Mouse (Mus musculus) G1E-ER4 (cell line): ENCODE results near the gene Sgpl1. TPM values are rescaled to one million over a fixed set of nuclear protein-coding genes. Genes with fewer than 3 reads are reported as not detected.

Experiments used
- GATA1 ChIP-seq: IDR thresholded peaks from one replicate; pipeline ENCODE4 v1.8.0; 2012; ENCODE audit warnings: low read length, inconsistent platforms
- polyA plus RNA-seq: library from polyadenylated mRNA; stranded (reverse); fragments of >175 nt; gene quantifications from 2 replicates; pipeline ENCODE4 v1.2.3, GENCODE M21; 2012

The Sgpl1 gene
- polyA plus RNA-seq, result not detected in 2 replicates

DNA sequence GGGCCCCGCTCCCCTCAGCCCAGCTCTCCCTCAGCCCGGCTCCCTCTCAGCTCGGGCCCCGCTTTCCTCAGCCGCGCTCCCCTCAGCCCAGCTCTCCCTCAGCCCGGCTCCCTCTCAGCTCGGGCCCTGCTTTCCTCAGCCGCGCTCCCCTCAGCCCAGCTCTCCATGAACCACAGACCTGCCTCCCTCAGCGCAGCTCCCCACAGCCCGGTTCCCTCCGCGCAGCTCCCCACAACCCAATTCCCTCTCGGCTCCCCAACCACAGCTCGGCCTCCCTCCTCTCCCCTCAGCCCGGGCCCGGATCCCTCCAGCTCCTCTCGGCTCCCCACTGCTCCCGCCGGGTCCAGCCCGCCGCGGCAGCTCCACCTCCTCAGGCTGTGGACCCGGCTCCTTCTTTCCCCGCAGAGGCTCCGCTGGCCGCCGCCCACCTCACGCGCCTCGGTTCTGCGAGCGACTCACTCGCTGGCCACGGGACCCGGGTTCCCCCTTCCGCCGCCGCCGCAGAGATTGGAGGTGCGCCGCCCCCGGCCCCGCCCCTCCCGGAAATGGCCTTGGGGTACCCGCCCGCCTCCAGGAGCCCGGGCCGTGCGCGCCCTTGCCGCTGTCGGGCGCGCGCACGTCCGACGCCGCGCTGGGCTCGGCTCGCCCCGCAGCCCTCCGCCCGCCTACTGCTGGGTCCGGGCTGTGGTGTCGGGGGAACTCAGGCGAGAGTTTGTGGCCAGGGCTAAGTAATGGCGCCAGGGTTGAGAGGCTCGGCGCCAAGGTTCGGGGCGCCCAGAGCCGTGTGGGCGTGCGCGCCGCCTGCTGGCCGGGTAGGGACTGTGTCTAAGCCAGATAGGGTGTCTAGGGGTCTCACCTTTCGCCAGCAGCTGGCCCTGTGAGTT is at the start of gene Sgpl1:
Gene Sgpl1, minus strand, starts transcription at position 547 of the 884 bp plus-strand sequence.
- TF ChIP-seq GATA1, result no peak

DNA sequence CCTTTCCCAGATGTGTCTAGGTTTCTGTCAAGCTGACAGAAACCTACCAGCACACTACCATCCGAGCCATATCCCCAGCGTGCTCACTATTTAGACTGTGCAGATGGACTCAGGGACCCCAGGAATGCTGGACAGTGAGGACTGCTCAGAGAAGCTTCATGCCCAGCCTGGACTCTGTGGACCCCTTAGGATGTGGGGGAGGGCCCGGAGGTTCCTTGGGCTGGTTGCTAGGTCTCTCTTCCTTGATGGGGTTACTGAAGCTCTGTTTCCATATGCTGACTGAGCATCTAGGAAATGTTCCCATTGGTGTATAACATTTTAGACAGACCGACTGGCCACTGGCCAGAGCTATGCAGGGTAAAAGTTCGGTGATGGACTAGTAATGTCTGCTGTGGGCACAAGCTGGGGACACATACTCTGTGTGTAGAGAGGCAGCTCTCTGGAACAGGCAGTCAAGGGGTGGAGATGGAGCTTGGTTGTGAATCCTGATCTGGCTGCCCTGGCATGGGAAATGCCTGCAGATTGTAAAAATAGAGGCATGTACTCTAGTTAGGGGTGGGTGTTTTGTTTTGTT is 48.3 kb upstream of the Sgpl1 start:
- TF ChIP-seq GATA1, result no peak

DNA sequence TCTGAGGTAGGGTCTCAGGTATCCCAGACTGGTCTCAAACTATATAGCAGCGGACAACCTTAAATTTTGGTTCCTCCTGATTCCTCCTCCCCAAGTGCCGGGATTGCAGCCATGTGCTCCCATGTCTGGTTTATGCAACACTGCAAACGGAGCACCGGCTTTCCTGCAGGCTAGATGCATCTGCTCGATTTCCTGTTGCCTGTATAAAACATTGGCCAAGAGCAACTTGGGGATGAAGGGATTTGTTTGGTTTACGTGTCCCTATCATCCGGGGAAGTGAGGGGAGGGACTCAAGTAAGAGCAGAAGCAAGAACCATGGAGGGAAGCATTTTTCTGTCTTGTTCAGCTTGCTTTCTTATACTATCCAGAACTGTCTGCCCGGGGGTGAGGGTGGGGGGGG is 47.7 kb upstream of the Sgpl1 start:
- no peak for TF ChIP-seq GATA1

DNA sequence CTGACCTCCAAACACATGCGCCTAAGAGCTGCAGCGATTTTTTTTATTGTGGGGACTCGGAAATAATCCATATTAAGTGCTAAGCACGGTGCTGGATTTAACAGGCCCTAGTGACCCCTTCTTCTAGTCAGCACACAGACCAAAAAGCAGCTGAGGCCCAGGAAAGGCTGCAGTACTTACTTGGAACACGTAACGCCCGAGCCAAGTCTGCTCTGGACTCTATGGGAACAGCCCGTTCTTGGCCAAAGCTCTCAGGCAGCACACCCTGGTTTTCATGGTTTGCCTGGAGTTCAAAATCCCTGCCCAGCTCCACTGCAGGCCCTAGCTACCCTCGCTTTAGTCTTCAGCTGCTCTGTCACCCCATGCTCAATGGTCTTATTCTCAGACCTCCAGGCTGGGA is 47.1 kb upstream of the Sgpl1 start:
- TF ChIP-seq GATA1, result no peak

DNA sequence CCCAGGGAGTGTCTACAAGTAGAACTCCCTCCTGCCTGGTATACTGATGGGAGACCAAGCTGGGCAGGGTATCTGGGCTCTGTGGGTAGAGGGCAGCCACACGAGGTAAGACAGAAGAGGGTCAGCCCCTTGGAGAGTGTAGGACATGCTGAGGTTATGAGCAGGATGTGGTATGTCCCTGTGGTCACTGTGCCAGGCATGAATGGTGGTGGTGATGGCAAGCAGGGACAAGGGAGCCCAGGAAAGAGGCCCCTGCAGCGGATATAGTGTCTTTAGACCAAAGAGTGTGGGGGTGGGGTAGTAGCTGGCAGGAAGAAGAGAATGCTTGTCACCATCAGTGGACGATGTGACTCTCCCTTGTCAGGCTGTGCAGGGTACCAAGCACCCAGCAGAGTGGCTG is 40.5 kb upstream of the Sgpl1 start:
- TF ChIP-seq GATA1, result no peak

DNA sequence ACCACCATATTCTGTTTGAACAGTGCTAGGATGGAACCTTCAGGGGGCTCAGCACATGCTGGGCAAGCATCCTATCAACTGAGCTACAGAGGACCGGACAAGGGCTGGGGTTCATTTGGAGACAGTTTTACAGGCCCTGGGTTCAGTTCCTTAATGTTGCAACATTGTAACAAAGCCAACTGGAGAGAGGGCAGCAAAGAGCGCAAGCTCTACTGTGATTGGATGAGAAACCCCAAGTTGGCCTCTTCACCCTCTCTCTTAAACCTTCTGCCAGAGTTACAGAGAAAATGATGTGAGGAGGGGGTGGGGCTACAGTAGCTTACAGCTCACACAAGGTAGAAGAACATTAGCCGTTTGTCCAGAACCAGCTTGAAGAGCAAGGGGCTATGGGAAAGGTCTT is 39.5 kb upstream of the Sgpl1 start:
- TF ChIP-seq GATA1, result no peak

DNA sequence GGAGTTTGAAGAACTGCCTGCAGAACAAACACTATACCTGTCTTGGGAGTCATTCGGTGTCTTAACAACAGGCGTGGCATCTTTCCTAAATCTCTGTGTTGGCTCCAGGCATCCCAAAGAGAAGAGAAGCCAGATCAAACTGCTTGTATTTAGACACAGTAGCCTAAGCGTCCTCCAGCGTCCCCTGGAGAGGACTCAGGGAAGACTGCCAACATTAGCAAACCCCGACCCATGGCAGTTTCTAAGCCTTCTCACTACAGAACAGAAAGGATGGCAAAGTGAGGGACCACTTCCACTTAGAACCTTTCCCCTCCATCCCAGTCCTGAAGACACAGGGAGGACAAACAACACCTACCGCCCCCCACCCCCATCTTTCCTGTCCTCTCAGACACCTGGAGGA is 32.4 kb upstream of the Sgpl1 start:
- no peak for TF ChIP-seq GATA1

DNA sequence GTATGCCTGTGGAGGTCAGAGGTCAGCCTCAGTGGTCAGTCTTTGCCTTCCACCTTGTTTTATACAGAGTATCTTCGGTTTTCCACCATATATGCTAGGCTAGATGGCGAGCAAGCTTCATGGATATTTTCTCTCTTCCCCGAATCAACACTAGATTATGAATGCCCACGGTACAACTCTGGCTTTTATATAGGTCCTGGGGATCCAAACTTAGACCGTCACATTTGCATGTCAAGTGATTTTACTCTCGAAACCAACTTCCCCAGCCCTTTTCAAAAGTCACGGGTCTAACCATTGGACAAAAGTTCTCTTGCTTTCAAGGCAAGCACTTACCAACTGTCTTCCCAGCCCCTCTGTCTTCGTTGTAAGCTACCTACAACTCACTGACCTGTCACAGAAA is 31.2 kb upstream of the Sgpl1 start:
- TF ChIP-seq GATA1, result no peak

DNA sequence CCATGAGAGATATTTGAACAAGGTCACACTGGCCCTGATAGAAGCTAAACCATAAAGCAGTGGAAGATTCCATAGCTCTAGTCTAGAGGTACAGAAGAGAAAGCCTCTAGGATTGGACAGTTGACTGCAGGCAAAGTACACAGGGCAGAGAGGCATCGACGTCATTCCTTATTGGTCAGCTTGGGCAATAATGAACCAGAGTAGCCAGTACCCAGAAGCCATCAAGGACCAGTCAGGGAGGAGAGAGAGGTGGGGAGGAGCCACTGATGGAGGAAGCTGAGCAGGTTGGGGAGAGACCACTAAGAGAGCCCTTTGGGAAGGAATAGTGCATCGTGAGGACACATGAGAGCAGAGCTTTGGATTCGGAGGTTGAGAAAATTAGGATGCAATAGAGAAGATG is 30.2 kb upstream of the Sgpl1 start:
- no peak for TF ChIP-seq GATA1

DNA sequence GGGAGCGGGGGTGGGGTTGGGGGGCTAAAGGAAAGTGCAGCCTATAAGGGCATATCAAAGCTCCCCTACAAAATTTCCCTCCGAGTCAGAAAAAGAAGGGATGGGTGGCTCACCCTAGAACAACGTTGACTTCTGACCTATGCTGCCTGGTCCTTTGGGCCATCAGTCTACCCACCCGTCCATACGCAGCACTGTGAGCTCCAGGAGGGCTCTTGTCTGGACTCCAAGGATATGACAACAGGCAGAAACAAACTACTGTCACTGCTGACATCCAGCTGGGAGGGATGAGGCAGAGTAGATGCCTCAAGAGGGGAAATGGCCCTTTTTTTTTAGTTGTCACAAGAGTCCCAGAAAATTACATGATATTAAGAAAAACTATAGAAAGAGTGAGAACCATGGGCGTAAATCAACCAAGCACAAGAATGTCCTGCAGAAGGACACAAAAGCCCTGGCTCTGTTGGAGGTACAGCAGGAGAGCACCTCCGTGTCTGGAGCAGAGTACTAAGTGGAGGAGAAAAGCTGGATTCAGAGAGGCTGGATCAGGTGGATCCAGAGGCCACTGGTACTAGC is 28.8 kb upstream of the Sgpl1 start:
- TF ChIP-seq GATA1, result no peak

DNA sequence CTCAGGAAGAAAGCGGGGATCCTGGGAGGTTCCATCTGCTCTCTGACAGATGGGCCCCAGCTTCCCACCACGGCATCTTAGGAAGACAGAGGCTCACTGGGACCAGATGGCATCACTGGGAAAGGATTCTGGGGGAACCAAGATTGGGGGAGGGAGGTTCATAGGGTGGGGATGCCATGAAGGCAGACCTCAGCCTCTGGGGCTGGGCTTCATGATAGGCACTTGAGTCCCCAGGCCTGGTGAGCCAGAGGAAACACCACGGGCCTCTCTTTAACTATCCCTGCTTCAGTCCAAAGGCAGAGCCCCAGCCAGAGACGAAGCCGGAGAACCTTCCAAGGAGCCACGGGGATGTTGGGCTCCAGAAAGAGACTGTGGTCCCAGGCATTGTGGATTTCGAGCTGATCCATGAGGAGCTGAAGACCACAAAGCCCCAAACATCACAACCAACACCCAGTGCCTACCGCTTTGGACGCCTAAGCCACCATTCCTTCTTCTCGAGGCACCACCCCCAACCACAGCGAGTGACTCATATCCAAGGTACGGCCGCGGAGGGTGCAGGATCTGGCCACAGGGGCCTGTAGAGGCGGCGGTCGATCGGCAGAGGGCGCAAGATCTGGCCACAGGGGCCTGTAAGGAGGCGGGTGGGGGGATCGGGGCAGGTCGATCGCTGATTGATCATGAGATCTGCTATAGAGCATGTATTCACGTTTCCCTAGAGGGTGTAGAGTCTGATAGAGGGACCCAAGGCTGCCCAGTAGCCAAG is 28.1 kb upstream of the Sgpl1 start:
- no peak for TF ChIP-seq GATA1

DNA sequence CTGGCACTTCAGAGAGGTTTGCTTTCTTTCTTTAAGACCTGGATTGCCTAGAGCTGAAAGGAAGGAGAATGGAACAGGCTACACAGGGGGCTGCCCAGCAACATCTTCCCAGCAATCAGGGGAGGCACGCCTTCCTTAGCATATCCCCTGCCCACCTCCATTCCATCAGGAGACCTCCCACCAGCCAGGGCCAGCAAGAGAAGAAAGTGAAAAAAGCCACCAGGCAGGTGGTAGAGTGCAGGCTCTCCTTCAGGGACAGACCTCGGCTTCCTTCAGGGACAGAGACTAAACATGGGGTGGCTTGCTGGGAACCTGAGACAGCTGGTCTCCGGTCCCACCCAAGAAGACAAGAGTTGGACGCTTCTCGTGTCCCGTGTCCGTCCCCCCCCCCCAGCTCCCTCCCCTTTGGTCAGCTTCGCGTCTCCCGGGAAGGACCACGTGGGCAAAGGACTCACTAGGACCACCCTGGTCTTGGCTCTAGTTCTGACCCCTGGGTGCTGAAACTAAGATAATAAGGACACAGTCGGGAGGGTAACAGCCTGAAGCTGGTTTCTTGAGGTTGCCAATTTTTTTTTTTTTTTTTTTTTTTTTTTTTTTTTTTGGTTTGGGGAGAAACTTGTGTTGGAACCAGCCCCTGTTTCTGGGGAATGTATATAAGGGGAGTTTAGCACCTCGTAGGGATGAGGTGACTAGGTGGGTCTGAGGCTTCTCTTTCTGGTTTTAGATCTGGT is 27.4 kb upstream of the Sgpl1 start:
- no peak for TF ChIP-seq GATA1

DNA sequence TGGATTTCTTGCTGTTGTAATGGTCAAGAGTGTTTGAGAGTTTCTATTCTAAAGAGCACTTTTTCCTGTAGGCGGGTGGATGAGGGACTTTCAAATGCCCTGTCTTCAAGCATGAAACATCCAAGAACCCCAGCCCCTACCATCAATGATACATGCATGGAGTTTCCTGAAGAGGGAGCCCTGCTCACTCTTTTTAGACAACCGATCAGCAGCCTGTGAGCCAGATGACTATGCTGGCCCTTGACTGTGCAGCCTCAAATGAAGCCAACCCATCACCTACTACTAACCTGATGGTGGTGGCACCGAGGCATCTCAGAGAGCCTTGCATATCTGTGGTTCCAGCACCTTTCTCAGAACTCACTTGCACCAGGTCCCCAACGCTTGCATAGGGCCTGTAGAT is 25.0 kb upstream of the Sgpl1 start:
- no peak for TF ChIP-seq GATA1

DNA sequence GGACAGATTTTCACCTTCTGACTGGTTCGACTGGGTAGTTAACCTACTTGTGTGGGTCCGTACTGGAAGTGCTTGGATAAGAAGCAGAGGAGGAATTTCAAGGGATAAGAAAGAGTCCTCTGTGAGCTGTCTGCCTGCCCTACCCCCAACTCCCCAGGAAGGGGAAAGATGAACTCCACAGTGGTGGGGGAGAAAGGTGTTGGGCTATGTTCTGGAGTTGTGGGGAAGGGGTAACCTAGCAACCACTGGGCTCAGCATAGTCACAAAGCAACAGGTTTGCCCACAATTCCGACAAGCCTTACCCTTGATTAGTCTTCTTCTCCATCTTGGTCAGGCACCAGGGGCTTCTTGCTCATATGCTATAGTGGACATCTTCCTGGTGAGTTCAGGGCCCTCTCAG is 24.2 kb upstream of the Sgpl1 start, which contains the start of gene Tbata:
Gene Tbata, plus strand, starts transcription at position 301 of the 400 bp plus-strand sequence.
- no peak for TF ChIP-seq GATA1

DNA sequence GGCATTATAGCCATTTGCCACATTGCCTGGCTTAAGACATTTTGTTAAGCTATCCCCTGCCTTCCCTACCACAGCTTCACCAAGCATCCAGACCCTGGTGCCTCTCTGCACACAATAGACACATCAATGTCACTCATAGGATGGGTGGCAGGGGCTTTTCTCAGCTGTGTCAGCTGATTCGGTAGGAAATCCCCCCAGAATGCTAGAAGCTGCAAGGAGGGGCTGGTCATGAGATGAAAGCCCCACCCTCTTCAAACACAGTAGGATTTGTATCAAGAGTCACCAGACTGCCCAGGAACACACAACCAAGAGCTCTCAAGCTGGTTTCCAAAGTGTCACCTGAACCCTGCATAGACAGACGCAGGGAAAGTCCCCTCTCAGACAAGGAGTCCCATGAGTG is 20.9 kb upstream of the Sgpl1 start:
- no peak for TF ChIP-seq GATA1
